Mouse (Mus musculus) C2C12 (cell line): ENCODE data around the gene Adap1. TPM values are rescaled to one million over a fixed set of nuclear protein-coding genes. Genes with fewer than 3 reads are reported as not detected.
"Not testable (repeated sequence)": the region's sequence is repeated elsewhere in the genome, so short reads cannot be mapped to it uniquely, and the experiment has no call there.

Experiments
- H3K27me3 ChIP-seq: one replicate; pipeline ENCODE4 v1.6.1; 2011; ENCODE audit not compliant: control insufficient read depth, insufficient read depth, insufficient read length
- H3K36me3 ChIP-seq: one replicate; pipeline ENCODE4 v1.6.1; 2011; ENCODE audit not compliant: control insufficient read depth, insufficient read depth
- H3K4me3 ChIP-seq: one replicate; pipeline ENCODE4 v1.5.1; 2011; ENCODE audit warnings: mild to moderate bottlenecking, control low read depth; ENCODE audit not compliant: poor library complexity, insufficient read depth, severe bottlenecking
- H3K79me2 ChIP-seq: one replicate; pipeline ENCODE4 v1.6.1; 2011; ENCODE audit not compliant: control insufficient read depth, insufficient read depth
- H3K79me3 ChIP-seq: one replicate; pipeline ENCODE4 v1.6.1; 2011; ENCODE audit warnings: low read depth, control low read depth
- H3ac ChIP-seq: one replicate; pipeline ENCODE3; 2011; ENCODE audit warnings: low read depth; ENCODE audit not compliant: control insufficient read depth, insufficient read length
- CEBPB ChIP-seq: IDR thresholded peaks from one replicate; pipeline ENCODE4 v1.6.1; 2011; ENCODE audit warnings: low read depth, mild to moderate bottlenecking, control low read depth, moderate library complexity
- CTCF ChIP-seq: IDR thresholded peaks from one replicate; pipeline ENCODE4 v1.5.1; 2011; ENCODE audit not compliant: control insufficient read depth, insufficient read depth, insufficient read length
- FOSL1 ChIP-seq: IDR thresholded peaks from one replicate; pipeline ENCODE4 v1.8.0; 2011; ENCODE audit warnings: mild to moderate bottlenecking, low read length; ENCODE audit not compliant: poor library complexity, insufficient read depth, severe bottlenecking
- MAX ChIP-seq: IDR thresholded peaks from one replicate; pipeline ENCODE4 v1.6.1; 2011; ENCODE audit warnings: mild to moderate bottlenecking, control low read depth
- MYOD1 ChIP-seq: IDR thresholded peaks from one replicate; pipeline ENCODE4 v1.6.1; 2011; ENCODE audit warnings: low read depth; ENCODE audit not compliant: control insufficient read depth, insufficient read length
- MYOG ChIP-seq: IDR thresholded peaks from one replicate; pipeline ENCODE4 v1.6.1; 2011; ENCODE audit not compliant: control insufficient read depth, insufficient read length; ENCODE audit errors: extremely low read depth
- USF1 ChIP-seq: IDR thresholded peaks from one replicate; pipeline ENCODE4 v1.6.1; 2011; ENCODE audit warnings: low read depth, mild to moderate bottlenecking, control low read depth, moderate library complexity
- polyA plus RNA-seq: library from polyadenylated mRNA; unstranded; fragments of >200 nt; fragmentation: generic; extraction: Trizol; gene quantifications from one replicate; pipeline ENCODE4 v1.2.1, GENCODE M21; 2012; ENCODE audit warnings: missing spikeins

Gene Adap1
- polyA plus RNA-seq, 1 experiment = 0.06 TPM

- no peak overlapping the region for H3ac ChIP-seq
- no peaks in the 10 kb centered on the region for H3K79me3 ChIP-seq
- H3K36me3 ChIP-seq = peaks cover 20% of the 10 kb centered on the region
- H3K27me3 ChIP-seq = no peaks in the 10 kb centered on the region
- TF ChIP-seq MAX = no peak
- no peak for TF ChIP-seq MYOG
- no peak overlapping the region for H3K4me3 ChIP-seq
- no peaks in the 10 kb centered on the region for H3K79me2 ChIP-seq
Measured at GRCm38 (mm10) chr5:139335634-139336033, 10.2 kb upstream of the Adap1 start.

- peaks cover 15% of the 10 kb centered on the region for H3K36me3 ChIP-seq
- not testable (repeated sequence) for H3K79me3 ChIP-seq, H3K79me2 ChIP-seq, H3ac ChIP-seq, H3K27me3 ChIP-seq, H3K4me3 ChIP-seq
Measured at GRCm38 (mm10) chr5:139334394-139334793, 9.0 kb upstream of the Adap1 start.

- Histone ChIP-seq H3K79me3 (no peaks in the 10 kb centered on the region), H3K4me3 (no peak overlapping the region), H3K27me3 (no peaks in the 10 kb centered on the region), H3K79me2 (no peaks in the 10 kb centered on the region), H3ac (no peak overlapping the region), H3K36me3 (peaks cover 10% of the 10 kb centered on the region)
- no peak for TF ChIP-seq USF1
- TF ChIP-seq CEBPB = no peak
- no peak for TF ChIP-seq MAX
- TF ChIP-seq FOSL1 = no peak
- TF ChIP-seq MYOD1 = no peak
- no peak for TF ChIP-seq MYOG
- no peak for TF ChIP-seq CTCF
Measured at GRCm38 (mm10) chr5:139333301-139334013, 8.0 kb upstream of the Adap1 start.

GRCm38 (mm10) chr5:139332590-139333272 lies 7.3 kb upstream of the Adap1 start:
- no peaks in the 10 kb centered on the region for H3K79me3 ChIP-seq
- no peaks in the 10 kb centered on the region for H3K27me3 ChIP-seq
- H3K36me3 ChIP-seq = peaks cover 7% of the 10 kb centered on the region
- no peaks in the 10 kb centered on the region for H3K79me2 ChIP-seq
- no peak for TF ChIP-seq MYOG
- no peak for TF ChIP-seq CTCF
- no peak for TF ChIP-seq MAX
- TF ChIP-seq MYOD1 = no peak
- TF ChIP-seq CEBPB = no peak
- no peak for TF ChIP-seq FOSL1
- no peak for TF ChIP-seq USF1
- no peak overlapping the region for H3ac ChIP-seq
- no peak overlapping the region for H3K4me3 ChIP-seq

- no peak overlapping the region for H3K4me3 ChIP-seq
- H3K27me3 ChIP-seq = peaks cover 5% of the 10 kb centered on the region
- H3K79me2 ChIP-seq = no peaks in the 10 kb centered on the region
- no peaks in the 10 kb centered on the region for H3K36me3 ChIP-seq
- TF ChIP-seq CTCF (peak; percentile 78), MYOG (no peak), USF1 (no peak), MAX (no peak)
- H3K79me3 ChIP-seq = no peaks in the 10 kb centered on the region
- no peak overlapping the region for H3ac ChIP-seq
Measured at GRCm38 (mm10) chr5:139331742-139332141, 6.3 kb upstream of the Adap1 start.

GRCm38 (mm10) chr5:139330766-139331165 lies 5.3 kb upstream of the Adap1 start:
- TF ChIP-seq CEBPB = no peak

GRCm38 (mm10) chr5:139327634-139328020 lies 2.2 kb upstream of the Adap1 start:
- Histone ChIP-seq H3K4me3 (no peak overlapping the region), H3ac (no peak overlapping the region), H3K79me3 (no peaks in the 10 kb centered on the region), H3K27me3 (peaks cover 43% of the 10 kb centered on the region), H3K79me2 (no peaks in the 10 kb centered on the region), H3K36me3 (no peaks in the 10 kb centered on the region)
- TF ChIP-seq CTCF (no peak), MYOD1 (no peak), MAX (no peak)

More at GRCm38 (mm10) chr5:139330766-139331165, 5.3 kb upstream of the Adap1 start:
- no peak overlapping the region for H3K4me3 ChIP-seq
- H3K79me3 ChIP-seq = no peaks in the 10 kb centered on the region
- no peaks in the 10 kb centered on the region for H3K36me3 ChIP-seq
- H3ac ChIP-seq = no peak overlapping the region
- no peaks in the 10 kb centered on the region for H3K79me2 ChIP-seq
- H3K27me3 ChIP-seq = peaks cover 13% of the 10 kb centered on the region
